Mouse (Mus musculus) stomach, embryonic 15.5 days (tissue): Measurements from ENCODE around the gene Anxa6. TPM values are rescaled to one million over a fixed set of nuclear protein-coding genes. Genes with fewer than 3 reads are reported as not detected.

ENCODE experiments used
- ATAC-seq: fragments of 200-750 bp; cut with Nextera tagmentation; 2 replicates; pipeline ENCODE4 v1.8.0; 2017; ENCODE audit warnings: low read depth, moderate number of reproducible peaks, moderate TSS enrichment; ENCODE audit not compliant: insufficient read depth, low FRiP score
- H3K27ac ChIP-seq: fragments of 300-500 bp; sonication (generic); 2 replicates; pipeline ENCODE4 v1.5.1; 2015; ENCODE audit warnings: mild to moderate bottlenecking, inconsistent platforms
- H3K27me3 ChIP-seq: fragments of 300-500 bp; sonication (generic); replicated peaks from 2 replicates; pipeline ENCODE4 v1.6.1; 2015; ENCODE audit warnings: inconsistent platforms
- H3K36me3 ChIP-seq: fragments of 300-500 bp; sonication (generic); 2 replicates; pipeline ENCODE4 v1.6.1; 2015; ENCODE audit warnings: inconsistent platforms
- H3K4me1 ChIP-seq: fragments of 300-500 bp; sonication (generic); 2 replicates; pipeline ENCODE4 v1.6.1; 2015; ENCODE audit warnings: inconsistent platforms
- H3K4me2 ChIP-seq: fragments of 300-500 bp; sonication (generic); 2 replicates; pipeline ENCODE4 v1.6.1; 2015; ENCODE audit warnings: mild to moderate bottlenecking, inconsistent platforms
- H3K4me3 ChIP-seq: fragments of 300-500 bp; sonication (generic); replicated peaks from 2 replicates; pipeline ENCODE4 v1.5.1; 2015; ENCODE audit warnings: inconsistent platforms
- H3K9ac ChIP-seq: fragments of 300-500 bp; sonication (generic); 2 replicates; pipeline ENCODE4 v1.6.1; 2015; ENCODE audit warnings: inconsistent platforms
- H3K9me3 ChIP-seq: fragments of 300-500 bp; sonication (generic); 2 replicates; pipeline ENCODE4 v1.6.1; 2016; ENCODE audit warnings: inconsistent platforms
- WGBS: fragments of 180-500 bp; shearing (Covaris S2); methylation state at CpG from one replicate; pipeline ENCODE4 v1.1.7; 2015; 5-methylcytosine and 5-hydroxymethylcytosine counted together
- polyA plus RNA-seq: library from polyadenylated mRNA; unstranded; fragments of >200 nt; fragmentation: Nextera tagmentation; extraction: Ambion mirVana; gene quantifications from 2 replicates; pipeline ENCODE4 v1.2.1, GENCODE M21; 2015

Gene Anxa6
- polyA plus RNA-seq, 1 experiment from 2014 or later, result 307 TPM

DNA sequence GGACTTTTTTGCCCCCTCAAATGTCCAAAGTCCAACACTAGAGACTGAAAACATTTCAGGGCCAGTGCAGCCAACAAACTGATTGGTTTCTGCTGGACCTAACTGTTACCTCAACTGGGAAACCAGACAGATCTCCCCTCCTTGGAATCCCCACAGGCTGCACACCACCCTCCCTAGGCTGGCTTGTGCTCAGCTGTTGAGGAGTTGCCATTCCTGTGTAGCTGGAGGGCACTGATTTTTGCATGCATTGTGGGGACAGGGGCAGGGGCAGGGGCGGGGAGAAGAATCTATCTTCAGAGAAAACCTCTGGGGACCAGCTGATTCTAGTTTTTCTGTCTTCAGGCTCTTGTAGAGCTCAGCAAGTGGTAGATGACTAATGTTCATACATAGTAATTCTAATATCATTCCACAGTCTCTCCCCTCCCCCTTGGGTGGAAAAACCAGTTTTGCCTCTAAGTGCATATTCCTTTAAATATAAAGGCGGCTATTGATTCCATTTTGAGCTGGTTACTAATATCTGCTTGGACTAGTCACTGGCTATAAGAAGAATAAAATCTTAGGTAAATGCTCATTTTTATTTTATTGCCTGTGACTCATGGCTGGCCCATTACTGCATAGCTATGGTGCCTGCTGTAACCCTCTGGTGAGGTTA is 5.9 kb downstream of the Anxa6 start:
- H3K27ac ChIP-seq, result peak overlapping the region; percentile 90
- ATAC-seq, result no peak
- 59% methylated on average over 2 of the region's 2 CpGs for WGBS

GRCm38 (mm10) chr11:55025896-55026295 is 7.3 kb downstream of the Anxa6 start:
- no peak overlapping the region for H3K4me2 ChIP-seq
- H3K9me3 ChIP-seq, result no peaks in the 10 kb centered on the region
- no peak overlapping the region for H3K4me3 ChIP-seq
- 67% methylated on average over 4 of the region's 4 CpGs for WGBS
- no peak for ATAC-seq
- H3K9ac ChIP-seq, result no peak overlapping the region
- H3K27me3 ChIP-seq, result no peaks in the 10 kb centered on the region
- H3K4me1 ChIP-seq, result peaks cover 77% of the 10 kb centered on the region
- H3K27ac ChIP-seq, result peak overlapping the region; percentile 90; the same call in 1 of the 2 replicates
- 0 out of 2 replicates have a peak, but pooled peaks cover 5% of the 10 kb centered on the region for H3K36me3 ChIP-seq

More for the DNA sequence above, 5.9 kb downstream of the Anxa6 start:
- Histone ChIP-seq H3K27me3 (no peaks in the 10 kb centered on the region), H3K4me1 (peaks cover 72% of the 10 kb centered on the region), H3K9ac (no peak overlapping the region), H3K4me2 (peak overlapping the region; percentile 33), H3K36me3 (0 out of 2 replicates have a peak, but pooled peaks cover 5% of the 10 kb centered on the region), H3K4me3 (no peak overlapping the region), H3K9me3 (no peaks in the 10 kb centered on the region)

- H3K4me2 ChIP-seq, result peak overlapping the region; percentile 44
- H3K27ac ChIP-seq, result peak overlapping the region; percentile 98
- no peak for ATAC-seq
- no peaks in the 10 kb centered on the region for H3K9me3 ChIP-seq
- H3K4me3 ChIP-seq, result peak overlapping the region; percentile 14; the same call in 1 of the 2 replicates
- H3K27me3 ChIP-seq, result no peaks in the 10 kb centered on the region
- peaks cover 86% of the 10 kb centered on the region for H3K4me1 ChIP-seq
- H3K36me3 ChIP-seq, result peaks cover 23% of the 10 kb centered on the region
- no peak overlapping the region for H3K9ac ChIP-seq
- 38% methylated on average over 3 of the region's 3 CpGs for whole genome bisulfite sequencing
Observed at GRCm38 (mm10) chr11:55023583-55023982, 9.7 kb downstream of the Anxa6 start.

DNA sequence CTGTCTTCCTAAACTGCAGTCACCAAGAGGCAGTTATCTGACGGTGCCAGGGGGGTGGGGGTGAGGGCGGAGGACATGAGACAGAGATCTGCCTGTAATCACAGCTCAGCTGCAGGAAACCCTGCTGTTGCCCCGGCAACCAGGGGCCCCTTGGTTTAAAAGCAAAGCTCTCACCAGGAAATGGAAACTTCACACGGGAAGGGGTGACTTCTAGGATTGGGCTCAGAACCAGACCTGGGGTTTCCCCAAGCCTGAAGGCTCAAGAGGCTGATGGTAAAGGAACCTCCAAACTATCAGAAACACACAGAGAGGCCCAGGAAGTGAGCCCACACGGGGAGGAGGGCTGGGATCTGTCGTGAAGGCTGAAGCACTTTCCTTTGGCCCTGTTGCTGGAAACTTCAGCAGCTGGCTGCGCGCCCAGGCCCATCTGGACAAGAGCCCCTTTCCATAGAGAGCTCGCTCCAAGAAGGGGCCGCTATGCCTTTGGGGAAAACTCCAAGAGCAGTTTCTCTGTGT is 10.1 kb downstream of the Anxa6 start:
- H3K4me1 ChIP-seq, result peaks cover 85% of the 10 kb centered on the region

GRCm38 (mm10) chr11:55022508-55022907 is 10.7 kb downstream of the Anxa6 start:
- WGBS, result 36% methylated on average over 5 of the region's 5 CpGs
- ATAC-seq, result no peak; the same call in 1 of the 2 replicates
- no peaks in the 10 kb centered on the region for H3K9me3 ChIP-seq
- H3K4me1 ChIP-seq, result peaks cover 82% of the 10 kb centered on the region
- peaks cover 26% of the 10 kb centered on the region for H3K36me3 ChIP-seq
- H3K27me3 ChIP-seq, result no peaks in the 10 kb centered on the region
- no peak overlapping the region for H3K4me3 ChIP-seq
- 0 out of 2 replicates have a peak overlapping the region, but pooled peaks have one; percentile 10 for H3K9ac ChIP-seq
- H3K4me2 ChIP-seq, result peak overlapping the region; percentile 44
- H3K27ac ChIP-seq, result peak overlapping the region; percentile 98

More for the DNA sequence above, 10.1 kb downstream of the Anxa6 start:
- H3K9ac ChIP-seq, result 0 out of 2 replicates have a peak overlapping the region, but pooled peaks have one; percentile 10
- WGBS, result 3% methylated on average over 10 of the region's 10 CpGs
- H3K9me3 ChIP-seq, result no peaks in the 10 kb centered on the region
- H3K4me2 ChIP-seq, result peak overlapping the region; percentile 44
- H3K4me3 ChIP-seq, result no peak overlapping the region; the same call in 1 of the 2 replicates
- peaks cover 26% of the 10 kb centered on the region for H3K36me3 ChIP-seq
- H3K27me3 ChIP-seq, result no peaks in the 10 kb centered on the region
- H3K27ac ChIP-seq, result peak overlapping the region; percentile 98
- peak; percentile 81 for ATAC-seq

DNA sequence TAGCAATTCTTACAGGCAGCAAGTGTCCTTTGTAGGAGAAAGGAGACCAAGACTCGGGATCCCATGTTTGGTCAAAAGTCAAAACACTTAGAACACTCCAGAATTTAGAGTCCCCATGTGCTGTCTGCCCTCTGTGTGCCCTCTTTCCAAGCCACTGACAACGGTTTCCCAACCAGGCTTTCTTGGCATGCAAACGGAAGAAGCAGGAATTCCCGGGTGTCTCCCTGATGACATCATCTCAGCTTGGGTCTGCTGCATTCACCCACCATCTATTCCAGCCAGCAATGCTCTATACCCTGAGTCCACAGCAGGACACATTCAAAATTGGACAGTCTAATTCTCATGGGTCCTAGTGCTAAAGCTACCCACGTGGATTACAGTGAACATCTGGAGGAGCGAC is 11.4 kb downstream of the Anxa6 start:
- Histone ChIP-seq H3K4me1 (peaks cover 78% of the 10 kb centered on the region), H3K9me3 (no peaks in the 10 kb centered on the region), H3K9ac (no peak overlapping the region), H3K27ac (peak overlapping the region; percentile 98), H3K4me3 (no peak overlapping the region), H3K4me2 (peak overlapping the region; percentile 44), H3K36me3 (peaks cover 26% of the 10 kb centered on the region), H3K27me3 (no peaks in the 10 kb centered on the region)
- ATAC-seq, result no peak
- WGBS, result 28% methylated on average over 6 of the region's 6 CpGs

- Histone ChIP-seq H3K4me2 (no peak overlapping the region; the same call in 1 of the 2 replicates), H3K4me1 (peaks cover 74% of the 10 kb centered on the region), H3K36me3 (peaks cover 26% of the 10 kb centered on the region), H3K9me3 (no peaks in the 10 kb centered on the region), H3K4me3 (no peak overlapping the region), H3K9ac (no peak overlapping the region), H3K27ac (peak overlapping the region; percentile 98; the same call in 1 of the 2 replicates), H3K27me3 (no peaks in the 10 kb centered on the region)
- no peak for ATAC-seq
Observed at GRCm38 (mm10) chr11:55021458-55021857, 11.8 kb downstream of the Anxa6 start.

DNA sequence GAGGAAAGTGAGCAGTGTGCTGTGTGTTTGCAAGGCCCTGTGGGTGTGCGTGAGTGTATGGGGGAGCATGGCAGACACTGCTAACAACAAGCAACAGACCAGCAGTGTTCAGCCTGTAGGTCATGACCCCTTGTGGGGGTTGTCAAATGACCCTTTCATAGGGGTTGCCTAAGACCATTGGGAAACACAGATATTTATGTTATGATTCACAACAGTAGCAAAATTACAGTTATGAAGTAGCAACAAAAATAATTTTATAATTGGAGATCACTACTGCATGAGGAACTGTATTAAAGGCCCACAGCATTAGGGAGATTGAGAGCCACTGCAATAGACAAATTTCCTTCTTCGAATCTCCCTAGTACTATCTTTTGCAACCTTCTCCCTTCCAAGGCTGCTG is 13.5 kb downstream of the Anxa6 start:
- ATAC-seq, result no peak
- no peak overlapping the region for H3K27ac ChIP-seq
- no peak overlapping the region for H3K9ac ChIP-seq
- peaks cover 68% of the 10 kb centered on the region for H3K4me1 ChIP-seq
- no peak overlapping the region for H3K4me2 ChIP-seq
- H3K9me3 ChIP-seq, result no peaks in the 10 kb centered on the region
- no peak overlapping the region for H3K4me3 ChIP-seq
- WGBS, result 85% methylated on average over 2 of the region's 2 CpGs
- peaks cover 21% of the 10 kb centered on the region for H3K36me3 ChIP-seq
- no peaks in the 10 kb centered on the region for H3K27me3 ChIP-seq

DNA sequence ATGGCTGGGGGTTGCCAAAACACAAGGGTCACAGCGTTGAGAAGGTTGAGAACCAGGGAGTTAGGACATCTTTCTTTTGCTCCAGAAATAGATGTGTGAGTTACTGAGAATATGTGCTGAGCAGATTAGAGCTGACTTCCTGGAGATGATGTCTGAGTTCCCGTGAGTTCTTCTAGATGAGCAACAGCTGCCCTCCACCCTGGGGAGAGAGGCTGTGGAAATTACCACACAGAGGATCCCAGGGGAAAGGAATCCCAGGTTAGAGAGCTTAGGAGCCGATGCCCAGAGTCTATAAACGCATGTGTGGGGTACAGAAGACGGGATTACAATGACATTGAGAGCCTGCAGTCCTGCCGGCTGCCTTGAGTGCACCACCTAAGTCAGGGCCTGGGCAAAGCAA is 15.2 kb downstream of the Anxa6 start:
- H3K4me1 ChIP-seq, result peaks cover 52% of the 10 kb centered on the region
- H3K4me2 ChIP-seq, result no peak overlapping the region
- WGBS, result 56% methylated on average over 6 of the region's 6 CpGs
- no peaks in the 10 kb centered on the region for H3K27me3 ChIP-seq
- H3K27ac ChIP-seq, result 0 out of 2 replicates have a peak overlapping the region, but pooled peaks have one; percentile 3
- H3K9ac ChIP-seq, result no peak overlapping the region
- H3K36me3 ChIP-seq, result peaks cover 26% of the 10 kb centered on the region
- H3K9me3 ChIP-seq, result no peaks in the 10 kb centered on the region
- ATAC-seq, result no peak
- no peak overlapping the region for H3K4me3 ChIP-seq

DNA sequence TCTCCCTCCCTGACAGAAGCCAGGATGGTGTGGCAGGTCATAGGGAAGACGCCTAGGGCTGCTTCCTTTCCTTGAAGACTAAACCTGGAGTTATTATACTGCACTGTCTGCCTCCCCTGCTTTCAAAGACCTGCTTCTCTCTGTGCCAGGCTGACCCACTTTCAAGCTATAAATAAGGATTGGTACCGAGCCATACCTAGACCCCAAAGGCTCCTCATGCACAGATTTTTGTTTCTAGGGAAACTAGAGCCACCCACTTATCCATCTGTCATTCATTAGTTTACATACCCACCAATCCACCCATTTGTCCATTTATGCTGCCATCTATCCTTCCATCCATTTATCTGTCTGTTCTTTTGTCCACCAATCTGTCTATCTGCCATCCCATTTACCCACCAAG is 16.0 kb downstream of the Anxa6 start:
- H3K9ac ChIP-seq, result no peak overlapping the region
- H3K27ac ChIP-seq, result no peak overlapping the region
- no peaks in the 10 kb centered on the region for H3K27me3 ChIP-seq
- peaks cover 43% of the 10 kb centered on the region for H3K4me1 ChIP-seq
- H3K4me3 ChIP-seq, result no peak overlapping the region
- no peaks in the 10 kb centered on the region for H3K9me3 ChIP-seq
- 73% methylated on average over 2 of the region's 2 CpGs for WGBS
- no peak overlapping the region for H3K4me2 ChIP-seq
- peaks cover 26% of the 10 kb centered on the region for H3K36me3 ChIP-seq
- no peak for ATAC-seq

- WGBS, result 96% methylated on average over 1 of the region's 1 CpGs
- Histone ChIP-seq H3K36me3 (peaks cover 26% of the 10 kb centered on the region), H3K27me3 (no peaks in the 10 kb centered on the region), H3K4me3 (no peak overlapping the region), H3K27ac (no peak overlapping the region), H3K9ac (no peak overlapping the region), H3K4me2 (no peak overlapping the region), H3K4me1 (peaks cover 39% of the 10 kb centered on the region), H3K9me3 (no peaks in the 10 kb centered on the region)
- no peak for ATAC-seq
Observed at GRCm38 (mm10) chr11:55016758-55017157, 16.5 kb downstream of the Anxa6 start.

DNA sequence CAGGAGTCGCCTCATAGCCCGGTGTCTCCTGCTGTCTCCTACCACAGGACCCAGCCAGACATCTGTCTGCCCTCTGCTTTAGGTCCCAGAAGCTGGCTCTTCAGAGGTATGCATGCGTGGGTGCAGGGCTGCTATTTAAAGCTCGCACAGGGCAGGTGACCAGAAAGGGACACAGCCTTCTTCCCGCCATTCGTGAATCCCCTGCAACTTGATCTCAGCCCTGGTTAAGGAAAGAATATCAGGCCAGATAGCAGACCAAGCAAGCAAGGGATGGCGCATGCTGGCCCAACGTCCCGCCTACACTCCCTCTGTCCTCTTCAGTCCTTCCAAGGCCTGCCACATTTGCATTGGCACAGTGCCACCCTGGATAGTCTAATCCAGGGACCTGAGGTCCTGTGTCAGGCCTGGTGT is 17.4 kb downstream of the Anxa6 start:
- H3K4me1 ChIP-seq, result peaks cover 30% of the 10 kb centered on the region
- no peaks in the 10 kb centered on the region for H3K27me3 ChIP-seq
- H3K36me3 ChIP-seq, result peaks cover 33% of the 10 kb centered on the region
- no peaks in the 10 kb centered on the region for H3K9me3 ChIP-seq
- 0 out of 2 replicates have a peak overlapping the region, but pooled peaks have one; percentile 12 for H3K27ac ChIP-seq
- no peak overlapping the region for H3K9ac ChIP-seq
- H3K4me3 ChIP-seq, result no peak overlapping the region
- 74% methylated on average over 9 of the region's 9 CpGs for WGBS
- ATAC-seq, result no peak; the same call in 1 of the 2 replicates
- H3K4me2 ChIP-seq, result no peak overlapping the region
